Mouse (Mus musculus) cerebellum, adult 11-12 months (tissue): ENCODE measurements around the gene Ttll12.
A peak's percentile ranks its signal among the peaks of the same experiment; 100 is the strongest.

Experiments used
- DNase-seq: peaks from one replicate; pipeline ENCODE4 v3.0.0; 2022

Ttll12 gene

DNA sequence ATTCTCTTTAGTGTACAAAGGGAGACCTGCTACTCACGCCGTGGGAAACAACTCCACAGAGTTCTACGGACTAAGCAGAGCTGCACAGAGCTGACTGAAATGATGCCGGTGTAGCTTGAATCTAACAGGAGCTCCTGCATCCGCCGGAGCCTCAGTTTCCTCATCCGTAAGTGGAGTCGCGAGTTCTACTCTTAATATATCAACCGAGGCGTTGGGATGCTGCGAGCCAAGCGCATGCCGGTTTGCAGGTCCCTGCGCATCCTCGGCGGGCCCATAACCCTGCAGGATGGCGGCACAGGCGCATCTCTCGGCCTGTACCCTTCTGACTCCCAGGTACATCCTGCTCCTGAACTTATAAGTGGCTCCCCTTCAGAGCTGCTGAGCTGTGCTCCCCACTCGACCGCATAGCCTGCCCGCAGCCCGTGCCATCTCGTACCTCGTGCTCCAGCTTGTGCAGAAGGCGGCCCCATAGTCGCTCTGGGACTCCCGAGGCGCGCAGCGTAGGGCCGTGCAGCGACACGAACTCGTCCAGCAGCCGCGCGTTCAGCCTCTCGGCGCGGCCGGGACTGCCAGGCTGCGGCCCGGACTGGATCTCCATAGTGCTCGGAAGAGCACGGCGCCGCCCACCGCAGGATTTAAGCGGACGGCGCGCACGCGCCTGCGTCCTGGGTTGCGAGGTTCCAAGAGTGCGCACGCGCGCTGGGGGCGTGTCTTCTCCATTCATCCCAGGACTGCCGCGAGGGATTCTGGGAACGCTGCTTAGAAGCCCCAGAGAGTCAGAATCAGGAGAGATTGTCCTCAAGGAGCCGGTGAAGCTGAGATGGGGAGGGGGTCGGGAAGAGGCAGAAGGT is at the start of gene Ttll12:
Gene Ttll12 (minus strand): TSS at position 645 of the 851 bp plus-strand sequence.
- peak; percentile 94 for DNase-seq

DNA sequence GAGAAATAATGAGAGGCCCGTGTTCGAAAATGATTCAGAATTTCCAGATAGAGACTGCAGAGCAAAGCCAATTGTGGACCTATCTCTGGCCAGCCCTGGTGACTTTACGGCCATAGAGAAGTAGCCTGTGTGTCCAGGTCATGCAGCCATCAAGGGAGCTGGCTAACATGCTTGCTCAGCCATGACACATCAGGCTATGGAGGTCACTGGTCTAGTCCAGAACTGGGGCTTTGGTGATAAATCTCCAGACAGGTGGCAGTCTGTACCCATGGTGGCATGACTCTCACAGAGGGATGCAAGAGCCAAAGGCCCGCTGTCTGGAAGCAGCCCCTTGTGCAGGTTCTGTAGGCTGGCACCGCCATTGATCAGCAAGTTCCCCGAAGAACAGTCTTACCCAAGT is 47.6 kb upstream of the Ttll12 start:
- no peak for DNase-seq

DNA sequence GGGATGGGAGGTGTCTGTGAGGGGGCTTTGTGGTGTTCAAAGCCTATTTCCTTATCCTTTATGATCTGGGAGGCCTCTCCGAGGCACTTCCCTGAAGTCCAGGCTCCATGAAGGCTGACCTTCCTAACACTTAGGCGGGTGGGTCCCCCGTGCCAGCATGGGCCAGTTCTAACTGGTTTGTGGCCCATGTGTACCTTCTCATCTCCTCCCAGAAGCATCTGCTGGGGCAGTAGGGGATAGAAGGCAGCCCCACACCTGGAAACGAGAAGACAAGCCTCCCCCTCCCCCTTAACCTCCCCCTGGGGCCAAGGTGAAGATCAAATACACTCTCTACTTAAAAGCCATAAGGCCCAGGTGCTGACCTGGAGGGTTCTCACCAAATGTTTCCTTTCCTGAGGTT is 45.3 kb upstream of the Ttll12 start:
- DNase-seq, result no peak

DNA sequence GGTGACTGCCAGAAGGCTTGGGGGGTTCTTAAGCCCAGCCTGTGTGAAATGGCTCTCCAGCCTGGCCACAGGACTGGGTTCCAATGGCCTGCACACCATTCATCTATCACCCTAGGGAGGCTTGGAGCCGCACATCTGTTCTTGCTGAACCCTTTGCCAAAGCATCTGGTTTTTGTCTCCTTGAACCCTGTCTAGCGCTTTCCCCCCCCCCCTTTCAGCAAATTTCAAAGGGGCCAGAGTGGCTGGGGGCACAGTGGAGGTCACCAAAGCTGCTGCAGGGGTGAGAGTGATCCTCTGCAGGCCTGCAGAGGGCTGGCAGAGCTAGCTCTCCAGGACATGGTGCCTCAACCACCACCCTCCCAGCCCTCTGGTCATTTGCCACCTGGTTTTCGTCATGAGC is 44.2 kb upstream of the Ttll12 start:
- DNase-seq, result no peak

DNA sequence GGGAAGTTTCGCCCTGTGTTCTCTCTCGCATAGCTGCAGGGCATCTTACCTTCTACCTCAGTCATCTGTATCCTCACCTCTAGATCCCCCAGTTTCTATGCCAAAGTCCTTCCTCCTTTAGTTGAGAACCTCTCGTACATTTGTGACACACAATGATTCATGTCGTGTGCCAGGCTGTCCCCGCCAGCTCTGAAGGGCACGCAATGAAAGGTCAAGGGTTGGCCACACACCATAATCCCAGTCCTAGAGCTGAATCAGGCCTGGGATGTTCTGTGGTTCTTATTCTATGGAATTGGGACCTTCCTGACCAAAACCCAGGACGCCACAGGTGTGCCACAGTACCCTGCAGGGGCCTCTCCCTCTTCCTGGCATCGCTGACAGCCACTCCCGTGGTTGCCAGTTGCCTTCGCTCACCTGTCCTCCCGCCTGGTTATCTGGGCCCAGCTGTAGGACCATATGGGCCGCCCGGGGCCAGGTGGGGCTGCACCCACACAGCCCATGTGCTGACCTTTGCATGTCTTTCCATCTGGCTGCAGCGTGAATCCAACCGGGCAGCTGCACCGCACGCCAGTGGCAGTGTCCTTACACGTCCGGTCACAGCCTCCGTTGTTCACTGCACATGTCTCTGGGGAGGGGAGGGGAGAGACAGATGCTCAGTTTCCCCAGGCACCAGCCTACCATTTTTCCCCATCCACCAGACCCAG is 43.4 kb upstream of the Ttll12 start:
- no peak for DNase-seq

DNA sequence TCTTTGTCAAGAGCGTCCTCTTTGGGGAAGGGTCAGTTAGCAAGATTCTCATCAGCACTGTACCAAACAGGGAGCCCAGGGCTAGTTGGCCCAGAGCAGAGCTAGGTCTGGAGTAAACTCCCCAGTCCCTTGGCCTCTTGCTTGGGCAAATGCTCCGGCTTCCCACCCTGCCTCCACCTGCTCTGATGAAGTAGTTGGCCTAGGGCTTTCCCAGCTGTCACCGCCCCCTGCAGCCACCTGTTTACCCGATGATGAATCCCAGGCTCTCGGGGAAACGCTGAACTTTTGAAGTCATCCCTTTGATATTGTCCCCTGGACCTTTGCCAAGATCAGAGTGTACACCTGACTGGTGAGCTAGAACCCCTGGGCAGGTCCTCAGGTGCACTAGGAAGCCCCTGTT is 41.8 kb upstream of the Ttll12 start:
- peak; percentile 7 for DNase-seq

DNA sequence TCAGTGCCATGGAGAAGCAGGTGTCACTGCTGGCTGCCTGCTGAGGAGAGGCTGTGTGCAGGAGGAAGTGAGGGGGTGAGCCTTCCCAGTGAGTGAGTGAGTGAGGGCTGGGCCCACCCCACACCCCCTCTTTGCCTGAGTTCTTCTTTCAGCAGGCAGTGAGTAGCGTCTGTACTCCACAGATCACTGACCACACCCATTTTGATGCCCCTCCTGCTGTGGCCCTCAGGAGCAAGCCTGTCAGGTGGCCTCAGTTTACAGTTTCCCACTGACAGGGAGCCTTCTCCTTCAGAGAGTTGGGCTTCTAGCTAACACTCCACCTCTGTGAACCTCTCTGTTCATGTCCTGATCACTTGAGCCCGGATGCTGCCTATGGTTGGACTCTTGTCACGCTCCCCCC is 40.3 kb upstream of the Ttll12 start:
- no peak for DNase-seq

DNA sequence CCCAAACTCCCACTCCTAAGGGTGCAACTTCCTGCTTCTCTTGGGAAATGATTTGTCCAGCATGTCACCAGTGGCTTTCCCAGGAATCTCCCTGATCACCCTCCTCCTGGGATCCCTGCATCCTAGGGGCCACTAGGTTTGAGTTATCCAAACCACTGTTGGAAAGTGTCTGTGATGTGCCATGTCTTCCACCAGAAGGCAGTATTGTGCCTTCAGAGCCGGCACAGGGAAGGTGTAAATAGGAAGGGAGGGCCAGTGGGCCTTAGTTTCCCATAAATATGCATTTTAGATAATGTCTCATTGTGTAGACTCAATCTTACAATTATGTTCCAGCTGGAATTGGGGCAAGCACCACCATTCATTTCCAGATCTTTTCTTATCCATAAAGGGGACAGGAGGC is 39.1 kb upstream of the Ttll12 start:
- DNase-seq, result no peak

DNA sequence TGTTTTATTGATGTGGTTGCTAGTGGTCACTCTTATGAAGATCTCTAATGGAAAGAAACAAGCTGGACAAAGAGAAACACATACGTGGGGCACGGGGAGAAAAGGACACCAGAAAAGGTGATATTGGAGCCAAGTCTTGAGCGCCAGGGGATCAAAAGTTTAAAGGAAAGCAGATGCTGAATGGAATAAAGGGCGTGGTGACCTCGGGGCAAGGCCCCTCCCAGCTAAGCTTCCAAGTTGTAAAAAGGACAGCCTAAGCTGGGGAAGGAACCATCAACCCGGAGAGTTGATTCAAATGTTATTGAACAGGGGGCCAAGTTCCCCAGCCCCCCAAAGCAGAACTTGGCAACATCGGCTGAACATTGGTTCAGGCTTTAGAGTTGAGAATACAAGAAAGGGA is 36.1 kb upstream of the Ttll12 start:
- DNase-seq, result no peak

DNA sequence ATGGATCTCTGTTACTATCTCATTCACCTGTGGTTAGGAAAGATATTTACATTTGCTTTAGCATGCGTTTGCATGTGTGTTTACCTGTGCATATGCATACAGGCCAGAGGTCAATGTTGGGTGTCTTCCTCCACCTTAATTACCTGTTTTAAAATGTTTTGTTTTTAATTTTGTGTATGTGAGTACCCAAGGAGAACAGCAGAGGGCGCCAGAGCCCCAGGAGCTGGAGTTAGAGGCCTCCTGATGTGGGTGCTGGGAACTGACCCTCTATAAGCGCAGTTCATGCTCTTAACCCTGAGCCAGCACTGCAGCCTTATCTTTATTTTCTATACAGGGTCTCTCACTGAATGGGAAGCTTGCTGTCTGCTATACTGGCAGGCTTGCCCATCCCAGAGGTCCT is 34.8 kb upstream of the Ttll12 start:
- DNase-seq, result no peak

DNA sequence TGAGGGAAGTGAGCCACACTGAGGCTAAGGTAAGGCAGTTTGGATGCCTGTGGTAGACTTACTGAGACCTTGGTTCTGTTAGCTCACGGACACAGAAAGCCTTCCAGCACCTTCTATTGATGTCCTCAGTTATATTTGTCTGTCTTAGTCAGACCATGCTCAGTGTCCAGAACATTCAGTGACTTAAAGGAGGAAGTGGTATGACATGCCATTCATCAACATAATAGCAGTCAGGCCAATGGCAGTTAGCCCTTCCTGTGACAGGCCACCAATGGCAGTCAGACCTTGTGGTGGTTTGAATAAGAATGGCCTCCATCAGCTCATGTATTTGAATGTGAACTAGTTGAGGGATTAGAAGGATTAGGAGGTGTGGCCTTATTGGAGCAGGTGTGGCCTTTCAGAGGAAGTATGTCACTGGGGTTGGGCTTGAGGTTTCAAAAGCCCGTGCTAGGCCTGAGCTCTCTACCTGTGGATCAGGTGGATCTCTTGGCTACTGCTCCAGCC is 31.2 kb upstream of the Ttll12 start:
- DNase-seq, result no peak

DNA sequence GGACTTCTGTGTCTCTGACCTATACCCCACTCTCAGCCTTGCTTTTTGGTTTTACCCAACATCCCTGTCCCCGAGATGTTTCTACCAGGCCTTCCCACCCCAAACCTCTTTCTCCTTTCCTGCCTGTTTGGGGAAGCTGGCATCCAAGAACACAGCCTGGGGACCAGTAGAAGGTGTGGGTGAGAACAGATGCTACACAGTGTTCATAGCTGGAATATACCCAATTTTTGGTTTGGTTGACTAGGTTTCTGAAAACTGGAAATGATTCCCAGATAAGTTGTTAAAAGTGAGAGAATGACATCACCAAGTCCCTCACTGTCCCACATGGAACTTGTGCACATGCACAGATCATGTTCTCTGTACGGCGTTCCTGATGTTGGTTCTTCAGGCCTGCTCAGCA is 20.3 kb upstream of the Ttll12 start:
- no peak for DNase-seq

DNA sequence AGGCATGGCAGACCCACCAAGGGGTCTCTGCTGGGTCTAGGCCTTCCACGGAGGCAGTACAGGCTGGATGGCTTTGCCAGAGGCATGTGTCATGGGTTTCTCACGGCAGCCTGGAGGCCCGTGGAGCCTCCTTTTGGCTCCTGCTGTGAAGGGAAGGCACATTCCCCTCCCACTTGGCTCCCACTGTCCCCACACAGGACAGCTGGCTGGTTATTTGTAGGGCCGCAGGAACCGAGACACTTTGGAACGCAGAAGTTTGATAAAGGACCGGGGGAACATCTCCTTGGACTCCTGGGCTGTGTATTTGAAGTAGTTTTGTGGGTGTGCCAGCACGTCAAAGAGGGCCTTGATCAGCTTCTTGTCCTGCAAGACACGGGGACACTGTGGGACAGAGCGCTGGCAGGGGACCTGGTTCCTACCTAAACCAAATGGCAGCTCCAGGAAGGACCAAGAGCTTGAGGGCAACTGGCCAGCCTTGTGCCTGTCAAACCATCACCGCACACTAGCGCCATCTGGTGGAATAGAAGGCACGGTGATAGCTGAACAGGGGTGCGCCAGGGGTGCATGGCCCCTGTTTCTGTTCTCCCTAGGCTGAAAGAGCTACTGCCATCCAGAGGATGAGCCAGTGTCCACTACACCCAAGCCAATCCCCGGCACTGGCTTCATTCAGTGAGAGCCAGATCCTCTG is 12.3 kb upstream of the Ttll12 start:
- DNase-seq, result peak; percentile 76

DNA sequence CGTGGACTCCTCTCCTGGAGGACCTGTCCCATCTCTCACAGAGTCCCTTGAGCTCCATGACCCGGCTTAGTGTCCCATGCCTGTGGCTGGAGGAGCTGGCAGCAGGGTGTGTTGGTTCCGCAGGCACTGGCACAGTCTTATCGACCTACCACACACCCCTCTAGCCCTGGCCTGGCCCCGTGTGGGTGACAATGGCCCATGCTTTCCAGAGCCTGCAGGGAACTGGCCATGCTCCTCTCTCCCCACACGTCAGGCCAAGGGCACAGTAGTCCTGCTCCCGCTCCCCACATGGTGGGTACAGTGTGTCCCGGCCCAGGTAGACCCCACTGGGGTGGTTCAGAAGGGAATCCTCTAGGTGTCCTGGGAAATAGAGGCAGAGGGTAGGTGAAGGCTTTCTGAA is 11.7 kb upstream of the Ttll12 start:
- DNase-seq, result no peak

DNA sequence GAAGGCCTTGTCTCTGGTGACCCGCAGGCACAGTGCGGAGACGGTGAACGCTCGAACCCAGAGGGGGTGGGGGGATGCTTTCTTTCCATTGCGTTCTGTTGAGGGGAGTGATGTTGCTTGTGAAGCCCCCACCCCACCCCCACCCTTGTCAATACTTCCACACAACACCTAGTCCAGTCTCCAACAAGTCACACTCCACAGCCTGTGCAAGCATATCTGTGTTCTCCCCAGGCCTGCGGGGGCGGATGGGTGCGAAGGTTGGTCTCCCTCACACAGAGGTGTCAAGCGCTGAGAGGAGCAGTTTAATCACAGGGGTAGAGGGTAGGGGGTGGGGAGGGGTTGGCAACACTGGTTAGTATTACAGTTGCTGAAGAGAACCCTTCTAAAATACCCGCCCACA is 11.3 kb upstream of the Ttll12 start:
- DNase-seq, result no peak

DNA sequence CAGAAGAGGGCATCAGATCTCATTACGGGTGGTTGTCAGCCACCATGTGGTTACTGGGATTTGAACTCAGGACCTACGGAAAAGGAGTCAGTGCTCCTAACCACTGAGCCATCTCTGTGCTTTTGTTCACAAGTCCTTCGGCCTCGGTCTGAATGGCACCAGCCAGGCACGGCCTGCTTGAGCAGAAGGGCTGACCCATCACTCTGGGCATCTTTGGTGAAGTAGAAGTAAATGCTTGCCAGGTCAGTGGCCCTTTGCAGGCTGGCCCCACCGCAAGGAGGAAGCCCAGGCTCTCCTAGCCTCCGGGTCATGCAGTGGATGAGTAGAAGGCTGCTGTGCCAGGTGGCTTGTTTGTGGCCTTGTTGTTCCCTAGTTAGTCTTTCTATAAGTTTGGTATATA is 8.5 kb upstream of the Ttll12 start:
- DNase-seq, result no peak

DNA sequence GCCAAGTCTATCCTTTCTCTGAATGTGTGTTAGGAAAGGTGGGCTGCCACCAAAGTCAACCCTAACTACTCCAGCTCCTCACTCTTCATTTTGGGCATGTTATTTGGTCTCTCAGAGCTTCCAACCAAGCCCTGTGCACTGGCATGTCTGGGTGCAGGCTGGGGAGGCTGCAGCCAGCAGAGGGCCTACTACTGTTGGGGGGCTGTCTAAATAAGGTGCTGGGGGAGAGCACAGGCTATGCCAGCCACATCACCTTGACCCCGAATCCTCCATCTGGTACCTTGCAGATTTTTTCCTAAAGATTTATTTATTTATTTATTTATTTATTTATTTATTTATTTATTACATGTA is 8.1 kb upstream of the Ttll12 start:
- DNase-seq, result no peak

DNA sequence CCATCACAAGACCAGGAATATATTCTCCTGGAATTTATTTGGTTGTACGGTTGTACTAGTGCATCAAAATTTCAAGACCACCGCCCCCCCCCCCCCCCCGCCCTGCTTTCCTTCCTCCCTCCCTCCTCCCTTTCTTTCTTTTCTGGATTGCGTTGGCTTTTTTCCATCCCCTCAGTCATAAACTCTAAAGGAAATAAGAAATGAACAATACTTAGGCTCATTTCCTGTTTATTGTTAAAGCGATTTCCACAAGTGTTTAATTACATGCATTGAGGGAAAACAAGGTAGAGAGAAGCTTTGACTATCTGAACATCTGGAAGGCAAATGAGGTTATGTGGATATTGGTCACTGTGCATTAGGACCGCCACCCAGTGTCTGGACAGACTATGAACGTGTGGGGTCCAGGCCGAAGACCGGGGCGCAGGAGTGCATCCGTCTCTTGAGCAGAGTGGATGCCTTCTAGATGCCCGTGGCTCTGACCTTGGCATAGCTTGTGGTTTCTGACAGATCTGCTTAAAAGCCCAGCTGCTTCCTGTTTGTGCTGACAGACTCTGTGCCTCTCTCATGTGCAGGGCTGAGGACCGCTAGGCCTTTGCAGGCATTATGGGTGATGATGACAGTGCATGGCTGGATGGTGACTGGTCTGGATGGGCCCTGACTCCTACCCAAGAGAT is 7.6 kb upstream of the Ttll12 start:
- no peak for DNase-seq

DNA sequence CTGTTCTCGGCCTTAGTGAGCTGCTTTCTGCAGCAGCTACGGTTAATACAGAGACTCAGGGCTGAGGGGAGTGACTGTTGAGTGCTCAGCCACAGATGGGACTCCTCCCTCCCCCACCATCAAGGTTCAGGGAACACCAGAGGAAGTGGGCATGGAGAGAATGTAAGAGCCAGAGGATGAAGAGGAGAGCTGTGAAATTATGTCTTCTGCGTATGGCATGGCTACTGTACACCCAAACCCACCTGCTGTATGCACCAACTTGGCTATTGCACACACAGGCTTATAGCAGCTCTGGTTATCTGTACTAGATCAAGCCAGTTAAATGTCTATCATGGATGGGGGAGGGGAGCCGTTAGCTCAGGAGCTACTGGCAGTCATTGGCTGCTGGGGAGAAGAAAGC is 6.2 kb upstream of the Ttll12 start:
- DNase-seq, result no peak

DNA sequence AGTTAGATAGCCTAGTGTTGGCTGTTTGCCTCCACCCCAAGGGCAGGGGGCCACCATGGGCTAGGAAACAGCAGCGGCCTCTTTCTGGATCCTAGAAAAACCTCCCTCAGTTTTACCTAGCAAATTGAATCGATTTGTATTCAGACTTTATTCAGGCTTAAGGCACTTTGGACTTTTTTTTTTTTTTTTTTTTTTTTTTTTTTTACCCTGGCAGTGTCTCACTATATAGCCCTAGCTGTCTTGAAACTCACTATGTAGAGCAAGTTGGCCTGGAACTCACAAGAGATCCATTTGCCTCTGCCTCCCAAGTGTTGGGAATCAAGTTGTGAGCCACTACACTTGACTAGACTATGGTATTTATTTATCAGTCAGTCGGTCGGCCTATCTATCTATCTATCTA is 1.9 kb upstream of the Ttll12 start:
- no peak for DNase-seq

DNA sequence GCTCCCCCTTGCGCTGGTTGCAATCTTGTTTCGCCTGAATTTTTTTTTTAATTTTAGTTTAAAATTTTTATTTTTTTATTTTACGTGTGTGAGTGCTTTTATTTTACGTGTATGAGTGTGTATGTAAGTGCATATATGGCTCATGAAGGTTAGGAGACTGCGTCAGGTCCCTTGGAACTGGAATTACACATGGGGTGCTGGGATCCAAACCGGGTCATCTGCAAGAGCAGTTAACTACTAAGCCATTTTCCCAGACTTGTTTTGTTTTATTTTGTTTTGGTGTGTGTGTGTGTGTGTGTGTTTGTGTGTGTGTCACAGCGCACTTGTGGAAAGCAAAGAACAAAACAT is 381 bp upstream of the Ttll12 start:
- DNase-seq, result no peak

DNA sequence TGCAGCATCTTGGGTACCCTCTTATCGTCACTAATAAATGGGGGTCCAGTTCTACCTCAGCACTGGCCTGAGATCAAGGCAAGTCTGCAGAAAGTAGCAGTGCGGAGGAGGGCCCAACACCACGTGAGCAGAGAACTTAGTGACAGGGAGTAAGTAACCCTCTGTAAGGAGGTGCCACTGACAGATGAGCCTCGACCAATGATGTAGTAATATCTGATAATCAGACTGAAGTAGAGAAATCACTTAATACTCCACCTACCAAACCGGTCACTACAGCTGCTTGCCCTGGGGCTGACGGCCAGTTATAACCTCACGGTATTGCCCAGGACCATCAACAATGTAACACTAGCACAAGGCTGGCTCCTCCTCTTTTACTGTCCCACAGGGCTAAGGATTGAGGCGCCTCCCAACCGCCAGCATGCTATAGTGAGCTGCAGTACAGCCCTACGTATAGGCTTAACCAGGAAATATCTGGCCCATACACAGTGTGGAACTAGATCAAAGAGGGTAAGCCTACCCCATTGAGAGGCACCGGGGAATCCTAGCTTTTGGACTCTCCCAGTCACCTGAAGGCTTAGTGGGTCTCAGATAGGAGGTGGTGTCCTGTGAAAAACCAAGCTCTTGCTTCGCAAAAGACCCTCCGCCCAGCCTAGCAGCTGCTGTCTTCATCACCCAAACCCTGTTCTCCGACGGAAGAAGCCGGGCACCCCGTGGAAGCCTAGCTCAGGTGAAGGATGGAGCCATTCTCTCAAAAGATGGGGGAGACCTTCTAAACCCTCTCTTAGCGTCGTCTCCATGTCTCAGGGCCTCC is 1.1 kb downstream of the Ttll12 start:
- DNase-seq, result no peak

DNA sequence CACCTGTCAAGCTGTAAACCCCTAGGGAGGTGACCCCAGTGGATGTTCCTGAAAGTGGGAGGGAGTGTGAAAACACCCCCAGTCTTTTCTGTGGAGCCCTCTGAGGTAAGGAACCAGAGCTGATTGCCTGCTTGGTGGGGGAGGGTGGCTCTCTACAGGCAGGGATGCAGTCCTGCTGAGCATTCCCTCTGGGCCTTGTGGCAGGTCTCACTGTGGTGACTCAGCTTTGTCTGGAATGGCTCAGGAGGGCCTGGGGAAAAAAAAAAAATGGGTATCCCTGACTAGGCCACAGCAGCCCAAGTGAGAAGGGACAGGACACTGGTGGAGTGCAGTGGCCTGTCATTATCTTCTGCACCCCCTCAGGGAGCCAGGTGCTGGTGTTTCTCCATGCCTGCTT is 1.8 kb downstream of the Ttll12 start:
- no peak for DNase-seq
